Mouse (Mus musculus) bone marrow, adult 2 months (tissue): Measurements from ENCODE around the gene Fam83d. TPM values are rescaled to one million over a fixed set of nuclear protein-coding genes. Genes with fewer than 3 reads are reported as not detected.
A peak's percentile ranks its signal among the peaks of the same experiment; 100 is the strongest.

Experiments
- H3K27ac ChIP-seq: fragments of 200-500 bp; 2 replicates; pipeline ENCODE4 v1.5.1; 2012; ENCODE audit warnings: low read depth, mild to moderate bottlenecking, control low read depth, inconsistent platforms, low read length; ENCODE audit not compliant: control insufficient read depth, poor library complexity, insufficient read depth
- H3K4me1 ChIP-seq: fragments of 200-500 bp; 2 replicates; pipeline ENCODE4 v1.6.1; 2011; ENCODE audit warnings: low read length; ENCODE audit not compliant: control insufficient read depth, insufficient read depth
- H3K4me3 ChIP-seq: fragments of 200-500 bp; replicated peaks from 2 replicates; pipeline ENCODE3; 2011; ENCODE audit warnings: mild to moderate bottlenecking, low read depth, low read length, control low read depth; ENCODE audit not compliant: control insufficient read depth
- CTCF ChIP-seq: fragments of 200-500 bp; IDR thresholded peaks from 2 replicates; pipeline ENCODE4 v1.5.1; 2011; ENCODE audit warnings: low read length, control low read depth; ENCODE audit not compliant: control insufficient read depth, insufficient read depth
- POLR2A ChIP-seq: fragments of 200-500 bp; IDR thresholded peaks from 2 replicates; pipeline ENCODE4 v1.6.1; 2011; ENCODE audit warnings: low read depth, mild to moderate bottlenecking, control low read depth, low read length, borderline replicate concordance; ENCODE audit not compliant: control insufficient read depth
- WGBS: fragments of 180-500 bp; shearing (Covaris S2); methylation state at CpG from one replicate; pipeline ENCODE4 v1.1.7; 2018; 5-methylcytosine and 5-hydroxymethylcytosine counted together
- polyA plus RNA-seq: library from polyadenylated mRNA; stranded (reverse); fragments of >200 nt; gene quantifications from 2 replicates; pipeline ENCODE4 v1.2.4, GENCODE M21; 2011; ENCODE audit warnings: low replicate concordance; ENCODE audit not compliant: missing spikeins, insufficient read depth, insufficient read length

Fam83d gene
- polyA plus RNA-seq, 1 experiment, result 3.0 TPM

DNA sequence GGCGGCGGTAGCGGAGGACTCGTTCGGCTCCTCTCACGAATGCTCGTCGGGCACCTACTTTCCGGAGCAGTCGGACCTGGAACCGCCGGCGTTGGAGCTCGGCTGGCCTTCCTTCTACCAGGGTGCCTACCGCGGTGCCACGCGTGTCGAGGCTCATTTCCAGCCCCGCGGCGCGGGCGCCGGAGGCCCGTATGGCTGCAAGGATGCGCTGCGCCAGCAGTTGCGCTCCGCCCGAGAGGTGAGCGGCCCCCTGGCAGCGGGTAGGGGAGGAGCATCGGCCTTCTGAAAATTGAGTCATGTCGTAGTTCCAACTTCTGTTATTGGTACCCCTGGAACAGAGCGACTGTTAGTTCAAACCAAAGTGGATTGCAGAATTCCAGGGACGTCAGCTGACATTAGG lies 457 bp downstream of the Fam83d start:
- WGBS, result under 1% methylated on average over 37 of the region's 37 CpGs
- TF ChIP-seq POLR2A (0 out of 2 replicates have a peak, but pooled peaks have one; percentile 26), CTCF (no peak)
- H3K4me3 ChIP-seq, result peak overlapping the region; percentile 84
- H3K27ac ChIP-seq, result peak overlapping the region; percentile 78
- H3K4me1 ChIP-seq, result peaks cover 3% of the 10 kb centered on the region; the same call in 1 of the 2 replicates

DNA sequence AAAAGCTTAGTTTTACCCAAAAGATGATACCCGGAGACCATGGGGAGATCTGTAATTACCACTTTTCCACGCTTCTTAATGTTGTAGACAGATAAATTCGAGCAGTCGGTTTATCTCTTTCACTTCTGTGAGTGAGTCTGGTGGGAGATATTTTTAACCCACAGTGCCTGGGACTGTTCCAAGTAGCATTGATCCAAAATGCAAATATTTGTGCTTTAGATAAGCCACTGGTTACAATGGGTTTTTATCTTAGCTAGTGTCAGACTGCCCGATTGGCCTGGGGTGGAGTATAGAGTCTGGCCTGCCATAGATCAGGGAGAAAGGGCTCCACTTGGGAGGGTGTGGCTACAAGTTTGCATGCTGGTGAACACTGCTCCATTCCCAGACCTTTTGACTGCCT lies 878 bp downstream of the Fam83d start:
- H3K27ac ChIP-seq, result no peak overlapping the region

GRCm38 (mm10) chr2:158770126-158770757 lies 2.3 kb downstream of the Fam83d start:
- peaks cover 3% of the 10 kb centered on the region; the same call in 1 of the 2 replicates for H3K4me1 ChIP-seq

More for the DNA sequence above, 878 bp downstream of the Fam83d start:
- WGBS, result 10% methylated on average over 5 of the region's 5 CpGs
- TF ChIP-seq POLR2A (no peak), CTCF (no peak)
- Histone ChIP-seq H3K4me1 (peaks cover 3% of the 10 kb centered on the region; the same call in 1 of the 2 replicates), H3K4me3 (peak overlapping the region; percentile 84)

GRCm38 (mm10) chr2:158771066-158771763 lies 3.3 kb downstream of the Fam83d start:
- Histone ChIP-seq H3K4me3 (no peak overlapping the region), H3K4me1 (peaks cover 3% of the 10 kb centered on the region; the same call in 1 of the 2 replicates), H3K27ac (no peak overlapping the region)
- TF ChIP-seq POLR2A (no peak), CTCF (no peak)
- 79% methylated on average over 11 of the region's 11 CpGs for WGBS

More at GRCm38 (mm10) chr2:158770126-158770757, 2.3 kb downstream of the Fam83d start:
- H3K27ac ChIP-seq, result no peak overlapping the region
- peak overlapping the region; percentile 30 for H3K4me3 ChIP-seq
- TF ChIP-seq CTCF, result no peak
- no peak for TF ChIP-seq POLR2A
- WGBS, result 76% methylated on average over 13 of the region's 13 CpGs

DNA sequence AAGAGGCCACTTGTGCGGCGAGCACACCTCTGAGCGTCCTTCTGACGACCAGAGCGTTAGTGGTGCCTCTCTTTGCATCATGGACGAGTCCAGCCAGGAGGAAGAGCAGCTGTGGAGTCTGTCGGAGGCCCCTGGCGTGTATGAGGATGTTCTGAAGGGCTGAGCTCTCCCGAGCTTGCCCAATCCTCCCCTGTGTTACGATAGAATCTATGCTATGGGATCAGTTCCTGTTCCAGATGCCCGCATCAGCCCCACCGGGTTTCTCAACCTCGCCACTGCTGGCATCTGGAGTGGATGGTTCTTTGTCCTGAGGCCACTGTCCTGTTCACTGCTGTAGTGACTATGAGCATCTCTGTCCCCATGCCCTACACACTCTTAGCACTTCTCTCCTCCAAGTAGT lies 4.9 kb downstream of the Fam83d start:
- Histone ChIP-seq H3K4me1 (peaks cover 3% of the 10 kb centered on the region; the same call in 1 of the 2 replicates), H3K27ac (no peak overlapping the region), H3K4me3 (no peak overlapping the region)
- WGBS, result 55% methylated on average over 13 of the region's 13 CpGs
- no peak for TF ChIP-seq POLR2A
- no peak for TF ChIP-seq CTCF

GRCm38 (mm10) chr2:158774886-158775285 lies 7.0 kb downstream of the Fam83d start:
- Histone ChIP-seq H3K27ac (no peak overlapping the region), H3K4me1 (no peaks in the 10 kb centered on the region; the same call in 1 of the 2 replicates), H3K4me3 (no peak overlapping the region)
- TF ChIP-seq CTCF, result no peak
- no peak for TF ChIP-seq POLR2A
- WGBS, result 51% methylated on average over 8 of the region's 8 CpGs

- H3K27ac ChIP-seq, result no peak overlapping the region
- WGBS, result 90% methylated on average over 4 of the region's 4 CpGs
- H3K4me3 ChIP-seq, result no peak overlapping the region
- no peaks in the 10 kb centered on the region; the same call in 1 of the 2 replicates for H3K4me1 ChIP-seq
- TF ChIP-seq CTCF (no peak), POLR2A (no peak)
These were observed 8.8 kb downstream of the Fam83d start for GRCm38 (mm10) chr2:158776716-158777115.

- TF ChIP-seq CTCF, result no peak
- TF ChIP-seq POLR2A, result no peak
- WGBS, result 68% methylated on average over 6 of the region's 6 CpGs
- Histone ChIP-seq H3K4me3 (no peak overlapping the region), H3K27ac (no peak overlapping the region), H3K4me1 (no peaks in the 10 kb centered on the region; the same call in 1 of the 2 replicates)
These were observed 9.6 kb downstream of the Fam83d start for GRCm38 (mm10) chr2:158777490-158777889.
